Mouse (Mus musculus): ENCODE measurements around the gene Gm4353. TPM values are rescaled to one million over a fixed set of nuclear protein-coding genes. Genes with fewer than 3 reads are reported as not detected.
"Not testable (repeated sequence)": the region's sequence is repeated elsewhere in the genome, so short reads cannot be mapped to it uniquely, and the experiment has no call there.

The Gm4353 gene
- 0.40 and 1.3 TPM in 2 replicates for polyA plus RNA-seq (2016; fragmentation: Nextera tagmentation; extraction: Ambion mirVana)

- WGBS, result 97% methylated on average over 11 of the region's 11 CpGs
- not testable (repeated sequence) for H3K4me2 ChIP-seq (replicated peaks); ATAC-seq (ENCODE audit: low FRiP score, low read depth)
Observed at GRCm38 (mm10) chr7:116084366-116084765, at the start of gene Gm4353. TSS of gene Gm4353 (minus strand) at chr7:116084635.

DNA sequence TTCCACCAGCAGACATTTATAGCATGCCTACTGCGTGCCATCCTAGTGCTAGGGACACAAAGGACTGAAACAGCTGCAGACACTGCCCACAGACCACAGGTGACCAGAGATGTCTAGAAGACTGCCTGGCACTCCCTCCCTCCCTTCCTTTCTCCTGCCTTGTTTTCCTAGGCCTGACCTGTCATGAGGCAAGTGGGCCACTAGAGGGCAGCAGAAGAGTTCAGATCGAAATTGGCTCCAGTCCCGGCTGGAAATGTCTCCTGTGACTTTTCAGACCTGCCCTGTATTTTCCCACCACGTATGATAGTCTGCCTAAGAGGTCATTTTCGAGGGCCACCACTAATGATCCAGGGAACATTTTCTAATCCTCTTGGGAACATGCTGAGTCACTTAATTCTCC, 47.6 kb upstream of the Gm4353 start:
- Histone ChIP-seq H3K9ac (no peak overlapping the region), H3K27me3 (replicated peaks) (no peaks in the 10 kb centered on the region), H3K36me3 (0 out of 2 replicates have a peak, but pooled peaks cover 4% of the 10 kb centered on the region), H3K9me3 (no peaks in the 10 kb centered on the region), H3K4me3 (no peak overlapping the region), H3K27ac (no peak overlapping the region), H3K4me1 (0 out of 2 replicates have a peak, but pooled peaks cover 2% of the 10 kb centered on the region), H3K4me2 (replicated peaks) (no peak overlapping the region)
- 4% methylated on average over 5 of the region's 5 CpGs for WGBS
- ATAC-seq (ENCODE audit: low FRiP score, low read depth), result peak; percentile 62

More at GRCm38 (mm10) chr7:116084366-116084765, at the start of gene Gm4353:
- H3K36me3 ChIP-seq; H3K9ac ChIP-seq; H3K4me3 ChIP-seq; H3K9me3 ChIP-seq; H3K27ac ChIP-seq; H3K27me3 ChIP-seq (replicated peaks); H3K4me1 ChIP-seq: not testable (repeated sequence)

DNA sequence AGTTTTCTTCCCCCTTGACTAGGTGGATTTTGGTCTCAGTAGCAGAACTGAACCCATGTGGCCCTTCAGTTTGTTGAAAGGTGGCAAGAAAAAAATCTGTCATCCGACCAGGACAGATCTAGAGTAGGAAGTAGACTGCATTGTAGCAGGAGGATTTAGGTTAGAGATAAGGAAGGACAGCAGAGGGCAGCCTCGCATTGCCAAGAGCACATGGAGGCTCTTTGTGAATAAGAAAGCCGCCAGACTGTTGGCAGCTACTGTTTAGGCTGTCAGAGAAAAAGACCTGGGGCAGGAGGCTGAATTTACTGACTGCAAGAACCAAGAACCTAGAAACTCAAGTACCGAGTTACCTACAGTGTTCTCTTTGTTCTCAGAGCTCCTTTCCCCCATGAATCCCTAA, 47.0 kb upstream of the Gm4353 start:
- WGBS, result 28% methylated on average over 4 of the region's 4 CpGs
- Histone ChIP-seq H3K9me3 (no peaks in the 10 kb centered on the region), H3K27ac (no peak overlapping the region), H3K4me2 (replicated peaks) (no peak overlapping the region), H3K4me1 (0 out of 2 replicates have a peak, but pooled peaks cover 2% of the 10 kb centered on the region), H3K36me3 (no peaks in the 10 kb centered on the region), H3K4me3 (no peak overlapping the region), H3K9ac (no peak overlapping the region), H3K27me3 (replicated peaks) (no peaks in the 10 kb centered on the region)
- no peak for ATAC-seq (ENCODE audit: low FRiP score, low read depth)

DNA sequence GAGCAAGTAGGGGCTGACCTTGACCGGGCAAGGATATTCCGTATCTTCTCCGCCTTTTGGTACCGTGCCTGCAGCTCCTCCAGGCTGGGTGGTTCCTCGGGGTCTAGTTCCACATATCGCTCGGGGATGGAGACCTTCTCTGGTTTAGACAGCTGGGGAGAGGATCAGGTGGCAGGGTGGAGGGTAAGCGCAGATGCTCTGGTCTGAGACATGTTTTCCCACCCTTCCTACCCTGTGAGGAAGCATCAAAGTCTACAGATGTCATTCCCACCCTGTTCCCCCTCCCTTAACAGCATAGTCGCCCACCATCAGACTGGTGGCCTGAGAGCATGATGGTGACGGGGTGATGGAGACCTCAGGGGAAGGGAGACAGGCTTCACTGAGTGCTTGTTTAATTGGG, 44.9 kb upstream of the Gm4353 start:
- 86% methylated on average over 10 of the region's 10 CpGs for WGBS
- Histone ChIP-seq H3K9me3 (no peaks in the 10 kb centered on the region), H3K27me3 (replicated peaks) (no peaks in the 10 kb centered on the region), H3K4me2 (replicated peaks) (no peak overlapping the region), H3K27ac (no peak overlapping the region), H3K4me3 (no peak overlapping the region), H3K36me3 (no peaks in the 10 kb centered on the region), H3K4me1 (0 out of 2 replicates have a peak, but pooled peaks cover 2% of the 10 kb centered on the region), H3K9ac (no peak overlapping the region)
- ATAC-seq (ENCODE audit: low FRiP score, low read depth), result no peak

DNA sequence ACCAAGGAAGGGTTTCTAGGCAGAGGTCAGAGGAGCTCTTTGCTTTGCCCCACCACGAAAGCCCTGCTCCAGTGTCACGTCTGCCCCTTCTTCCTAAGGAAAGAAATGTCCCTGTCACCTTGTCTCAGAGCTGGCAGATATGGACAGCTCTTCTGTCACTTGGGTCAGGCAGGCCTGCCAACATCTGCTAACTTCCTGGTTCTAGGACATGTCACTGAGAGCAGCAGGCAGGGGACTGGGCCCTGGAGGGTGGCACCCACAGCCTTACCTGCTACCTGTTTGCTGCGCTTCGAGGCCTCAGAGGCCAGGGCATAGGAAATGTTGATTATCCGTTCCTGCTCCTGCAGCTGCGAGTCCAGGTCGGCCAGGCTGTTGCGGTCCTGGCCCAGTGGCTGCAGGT, 43.9 kb upstream of the Gm4353 start:
- no peak for ATAC-seq (ENCODE audit: low FRiP score, low read depth)

DNA sequence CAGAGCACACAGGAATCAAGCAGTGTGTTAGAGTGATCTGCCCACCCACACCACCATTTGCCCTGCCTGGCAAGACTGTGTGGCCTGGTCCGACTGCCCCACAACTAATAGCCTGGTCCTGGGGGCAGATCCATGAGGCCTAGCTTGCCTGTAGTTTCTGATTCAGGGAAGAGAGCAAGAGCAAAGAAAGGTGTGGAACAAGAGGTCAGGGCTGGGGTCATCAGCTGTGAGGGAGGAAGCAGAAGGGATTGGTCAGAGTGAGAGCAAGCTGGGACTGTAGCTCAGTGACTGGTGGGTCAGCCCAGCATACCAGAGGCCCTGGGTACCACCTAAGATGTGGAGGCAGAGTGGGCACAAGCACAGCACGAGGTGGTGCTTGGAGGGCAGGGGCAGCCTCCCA, 42.6 kb upstream of the Gm4353 start:
- no peak overlapping the region for H3K27ac ChIP-seq
- H3K36me3 ChIP-seq, result no peaks in the 10 kb centered on the region
- no peaks in the 10 kb centered on the region for H3K9me3 ChIP-seq
- no peak for ATAC-seq (ENCODE audit: low FRiP score, low read depth)
- H3K9ac ChIP-seq, result no peak overlapping the region
- H3K4me3 ChIP-seq, result no peak overlapping the region
- H3K27me3 ChIP-seq (replicated peaks), result no peaks in the 10 kb centered on the region
- H3K4me2 ChIP-seq (replicated peaks), result no peak overlapping the region
- 0 out of 2 replicates have a peak, but pooled peaks cover 5% of the 10 kb centered on the region for H3K4me1 ChIP-seq
- WGBS, result 92% methylated on average over 2 of the region's 2 CpGs

More for the DNA sequence above, 43.9 kb upstream of the Gm4353 start:
- Histone ChIP-seq H3K9me3 (no peaks in the 10 kb centered on the region), H3K4me1 (0 out of 2 replicates have a peak, but pooled peaks cover 2% of the 10 kb centered on the region), H3K9ac (no peak overlapping the region), H3K27me3 (replicated peaks) (no peaks in the 10 kb centered on the region), H3K4me3 (no peak overlapping the region), H3K36me3 (no peaks in the 10 kb centered on the region), H3K27ac (no peak overlapping the region), H3K4me2 (replicated peaks) (no peak overlapping the region)
- 94% methylated on average over 8 of the region's 8 CpGs for WGBS

- Histone ChIP-seq H3K36me3 (no peaks in the 10 kb centered on the region), H3K4me2 (replicated peaks) (no peak overlapping the region), H3K27me3 (replicated peaks) (no peaks in the 10 kb centered on the region), H3K27ac (no peak overlapping the region), H3K9ac (no peak overlapping the region), H3K4me3 (no peak overlapping the region), H3K9me3 (no peaks in the 10 kb centered on the region), H3K4me1 (0 out of 2 replicates have a peak, but pooled peaks cover 2% of the 10 kb centered on the region)
- no peak for ATAC-seq (ENCODE audit: low FRiP score, low read depth)
- WGBS, result 86% methylated on average over 7 of the region's 7 CpGs
Observed at GRCm38 (mm10) chr7:116125671-116126070, 41.2 kb upstream of the Gm4353 start.

- Histone ChIP-seq H3K4me3 (no peak overlapping the region), H3K27me3 (replicated peaks) (no peaks in the 10 kb centered on the region), H3K27ac (no peak overlapping the region), H3K9ac (no peak overlapping the region), H3K36me3 (no peaks in the 10 kb centered on the region), H3K4me2 (replicated peaks) (no peak overlapping the region), H3K9me3 (no peaks in the 10 kb centered on the region), H3K4me1 (0 out of 2 replicates have a peak, but pooled peaks cover 2% of the 10 kb centered on the region)
- WGBS, result 90% methylated on average over 12 of the region's 12 CpGs
- ATAC-seq (ENCODE audit: low FRiP score, low read depth), result no peak
Observed at GRCm38 (mm10) chr7:116124057-116124456, 39.6 kb upstream of the Gm4353 start.

DNA sequence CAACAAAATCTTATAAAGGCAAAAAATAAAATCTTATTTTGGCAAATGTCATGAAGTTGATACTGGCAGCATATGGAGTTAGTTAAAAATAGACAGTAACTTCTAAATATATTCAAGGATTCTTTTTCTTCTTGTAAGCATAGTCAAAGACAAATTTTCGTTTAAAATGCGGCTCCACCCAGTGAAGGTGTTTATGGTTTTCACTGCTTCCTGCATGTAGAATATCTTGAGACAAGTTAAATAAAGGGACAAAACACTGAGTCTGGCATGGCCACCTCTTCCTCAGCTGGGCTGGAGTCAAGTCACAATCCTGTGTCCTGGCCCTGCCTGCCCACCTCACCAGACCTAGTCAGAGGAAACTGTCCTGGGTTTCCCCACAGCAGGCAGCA, 39.2 kb upstream of the Gm4353 start:
- Histone ChIP-seq H3K36me3 (no peaks in the 10 kb centered on the region), H3K27me3 (replicated peaks) (no peaks in the 10 kb centered on the region), H3K9ac (no peak overlapping the region), H3K27ac (no peak overlapping the region), H3K4me2 (replicated peaks) (no peak overlapping the region), H3K9me3 (no peaks in the 10 kb centered on the region), H3K4me1 (0 out of 2 replicates have a peak, but pooled peaks cover 2% of the 10 kb centered on the region), H3K4me3 (no peak overlapping the region)
- ATAC-seq (ENCODE audit: low FRiP score, low read depth), result no peak
- WGBS, result 92% methylated on average over 2 of the region's 2 CpGs

- H3K27me3 ChIP-seq (replicated peaks), result no peaks in the 10 kb centered on the region
- H3K4me3 ChIP-seq, result no peak overlapping the region
- no peak overlapping the region for H3K9ac ChIP-seq
- ATAC-seq (ENCODE audit: low FRiP score, low read depth), result peak; percentile 56; the same call in 1 of the 2 replicates
- no peak overlapping the region for H3K4me2 ChIP-seq (replicated peaks)
- WGBS, result 47% methylated on average over 13 of the region's 13 CpGs
- no peaks in the 10 kb centered on the region for H3K9me3 ChIP-seq
- no peak overlapping the region for H3K27ac ChIP-seq
- H3K4me1 ChIP-seq, result 0 out of 2 replicates have a peak, but pooled peaks cover 2% of the 10 kb centered on the region
- no peaks in the 10 kb centered on the region for H3K36me3 ChIP-seq
Observed at GRCm38 (mm10) chr7:116122981-116123596, 38.7 kb upstream of the Gm4353 start.

- no peak overlapping the region for H3K4me3 ChIP-seq
- no peak overlapping the region for H3K9ac ChIP-seq
- no peaks in the 10 kb centered on the region for H3K36me3 ChIP-seq
- no peak overlapping the region for H3K4me2 ChIP-seq (replicated peaks)
- H3K27me3 ChIP-seq (replicated peaks), result no peaks in the 10 kb centered on the region
- H3K27ac ChIP-seq, result no peak overlapping the region
- WGBS, result 56% methylated on average over 11 of the region's 11 CpGs
- H3K4me1 ChIP-seq, result 0 out of 2 replicates have a peak, but pooled peaks cover 2% of the 10 kb centered on the region
- no peak for ATAC-seq (ENCODE audit: low FRiP score, low read depth)
- H3K9me3 ChIP-seq, result no peaks in the 10 kb centered on the region
Observed at GRCm38 (mm10) chr7:116121202-116121601, 36.8 kb upstream of the Gm4353 start.

- WGBS, result 87% methylated on average over 4 of the region's 4 CpGs
- Histone ChIP-seq H3K36me3 (no peaks in the 10 kb centered on the region), H3K4me2 (replicated peaks) (no peak overlapping the region), H3K4me1 (0 out of 2 replicates have a peak, but pooled peaks cover 2% of the 10 kb centered on the region), H3K27ac (no peak overlapping the region), H3K27me3 (replicated peaks) (no peaks in the 10 kb centered on the region), H3K9me3 (no peaks in the 10 kb centered on the region), H3K4me3 (no peak overlapping the region), H3K9ac (no peak overlapping the region)
- ATAC-seq (ENCODE audit: low FRiP score, low read depth), result no peak
Observed at GRCm38 (mm10) chr7:116120737-116121136, 36.3 kb upstream of the Gm4353 start.
